ENCODE assay signal across 24 mouse cellular contexts in genomic region chr2:93144126-93144525, GRCm38 (mm10).
"Had no signal": no experiment of that assay in that cellular context is flagged by ENCODE, and none has a peak within 500 bp of the region (broad histone marks: within the 10 kb centered on the region; RNA-seq: fewer than 3 reads in every experiment).

No protein-coding gene starts in this region.

- H3K4me1 ChIP-seq: limb, embryonic 12.5 days; megakaryocyte, embryonic 14.5 days had no signal

- H3K9ac ChIP-seq: limb, embryonic 12.5 days; limb, embryonic 15.5 days; liver, embryonic 14.5 days; liver, postnatal 0 days; lung, embryonic 14.5 days; midbrain, embryonic 13.5 days; neural tube, embryonic 13.5 days had no signal

- DNase-seq: kidney, adult 2 months; kidney, postnatal 25 days; layer of hippocampus, postnatal 36 days; liver, postnatal 0 days; lung, embryonic 14.5 days; retina, postnatal 1 day; right cerebral cortex, postnatal 25 days; spleen, adult 18-20 months; thymus, postnatal 25 days had no signal

- H3K4me2 ChIP-seq: limb, embryonic 12.5 days; limb, embryonic 15.5 days; liver, embryonic 11.5 days; lung, embryonic 14.5 days; midbrain, embryonic 13.5 days; neural tube, embryonic 13.5 days had no signal

- ATAC-seq: liver, postnatal 0 days; lung, postnatal 0 days; midbrain, embryonic 13.5 days; midbrain, embryonic 16.5 days had no signal

- H3K27me3 ChIP-seq: limb, embryonic 15.5 days; midbrain, embryonic 13.5 days; neural tube, embryonic 13.5 days had no signal

- H3K4me3 ChIP-seq: layer of hippocampus, adult 2 months; left cerebral cortex, adult 2 months; limb, embryonic 12.5 days; limb, embryonic 15.5 days; megakaryocyte, embryonic 14.5 days; midbrain, embryonic 10.5 days; midbrain, embryonic 13.5 days; myocyte; neural tube, embryonic 13.5 days had no signal

- H3K9me3 ChIP-seq: limb, embryonic 12.5 days; limb, embryonic 15.5 days; megakaryocyte, embryonic 14.5 days; midbrain, embryonic 10.5 days; midbrain, embryonic 13.5 days; neural tube, embryonic 13.5 days had no signal

- H3K36me3 ChIP-seq: limb, embryonic 12.5 days; limb, embryonic 15.5 days; midbrain, embryonic 10.5 days; midbrain, embryonic 13.5 days; neural tube, embryonic 13.5 days had no signal

- H3K27ac ChIP-seq: kidney, postnatal 0 days; layer of hippocampus, adult 2 months; left cerebral cortex, adult 2 months; limb, embryonic 12.5 days; limb, embryonic 15.5 days; liver, embryonic 14.5 days; macrophage; midbrain, embryonic 10.5 days; midbrain, embryonic 13.5 days; neural tube, embryonic 13.5 days had no signal
